Mouse (Mus musculus): ENCODE data around the gene Flrt2.

DNA sequence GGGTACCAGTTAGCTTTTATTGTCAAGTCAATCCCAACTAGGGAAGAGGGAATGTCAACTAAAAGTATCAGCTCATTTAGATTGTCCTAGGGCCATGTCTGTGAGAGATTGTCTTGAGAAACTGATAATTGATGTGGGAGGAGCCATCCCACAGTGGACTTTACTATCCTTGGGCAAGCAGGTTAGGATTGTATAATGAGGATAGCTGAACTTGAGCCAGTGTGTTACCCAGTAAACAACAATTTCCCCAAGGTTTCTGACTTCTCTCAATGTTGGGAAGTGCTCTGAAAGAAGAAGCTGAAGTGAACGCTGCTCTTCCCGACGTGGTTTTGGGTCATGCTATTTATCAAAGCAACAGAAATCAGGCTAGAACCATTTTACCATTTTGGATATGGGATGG lies 13.0 kb downstream of the Flrt2 start:
- no peak for TF ChIP-seq CTCF (IDR thresholded peaks at IDR 0.05; ENCODE audit: low read depth)
- no peak for TF ChIP-seq EP300 (IDR thresholded peaks at IDR 0.05; ENCODE audit: low read depth)
